Mouse (Mus musculus): Measurements from ENCODE around the gene Foxa1. TPM values are rescaled to one million over a fixed set of nuclear protein-coding genes. Genes with fewer than 3 reads are reported as not detected.

Foxa1 gene
- 0.32 and 0.33 TPM in 2 replicates for polyA plus RNA-seq (2015; fragmentation: Nextera tagmentation; extraction: Ambion mirVana)

DNA sequence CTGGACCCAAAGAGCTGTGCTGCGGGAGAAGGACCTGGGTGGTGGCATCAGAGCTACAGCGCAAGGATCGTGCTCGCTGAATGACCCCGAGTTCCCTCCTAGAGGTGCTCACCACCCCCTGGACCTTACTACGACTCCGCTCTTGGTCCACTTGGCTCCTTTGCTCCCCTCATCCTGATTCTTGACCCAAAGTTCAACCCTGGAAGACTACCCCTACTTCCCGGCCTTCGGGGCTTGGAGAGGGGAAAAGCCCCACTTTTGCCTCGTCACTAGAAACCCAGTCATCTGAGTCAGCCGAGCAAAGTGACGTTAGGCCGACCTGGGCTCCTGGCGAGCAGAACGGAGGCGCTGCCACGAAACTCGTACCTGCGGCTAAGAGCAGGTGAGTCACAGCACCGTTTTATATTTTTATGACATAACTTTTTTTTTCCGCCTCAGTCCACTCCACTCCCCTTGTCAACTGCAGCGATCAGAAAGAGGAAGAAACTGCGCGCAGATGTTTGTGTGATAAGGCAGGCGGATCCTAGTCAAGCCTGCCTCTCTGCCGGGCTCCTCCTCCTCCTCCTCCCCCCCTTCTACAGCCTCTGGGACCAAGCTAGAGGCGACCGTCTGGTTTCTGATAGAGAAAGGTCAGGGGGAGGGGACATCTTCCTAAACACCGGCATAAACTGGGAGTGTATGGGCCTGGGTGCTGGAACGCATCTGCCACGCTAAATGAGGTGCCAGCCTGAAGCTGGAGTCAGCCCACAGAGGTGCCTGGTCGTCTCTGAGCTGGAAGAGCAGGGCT, at the start of gene Foxa1:
Gene Foxa1, minus strand, starts transcription at position 502 of the 787 bp plus-strand sequence.
- Histone ChIP-seq H3K9me3 (no peaks in the 10 kb centered on the region), H3K9ac (peak within 1 kb of the TSS; percentile 71), H3K4me2 (peak within 1 kb of the TSS; percentile 92), H3K36me3 (no peaks in the 10 kb centered on the region), H3K27ac (replicated peaks) (no peak within 1 kb of the TSS), H3K4me1 (peaks cover 47% of the 10 kb centered on the region), H3K4me3 (peak within 1 kb of the TSS; percentile 63), H3K27me3 (replicated peaks) (peaks cover 100% of the 10 kb centered on the region)
- no peak for ATAC-seq (ENCODE audit: extremely low read depth, insufficient number of reproducible peaks, low FRiP score, low TSS enrichment)
- 1% methylated on average over 32 of the region's 32 CpGs for WGBS

DNA sequence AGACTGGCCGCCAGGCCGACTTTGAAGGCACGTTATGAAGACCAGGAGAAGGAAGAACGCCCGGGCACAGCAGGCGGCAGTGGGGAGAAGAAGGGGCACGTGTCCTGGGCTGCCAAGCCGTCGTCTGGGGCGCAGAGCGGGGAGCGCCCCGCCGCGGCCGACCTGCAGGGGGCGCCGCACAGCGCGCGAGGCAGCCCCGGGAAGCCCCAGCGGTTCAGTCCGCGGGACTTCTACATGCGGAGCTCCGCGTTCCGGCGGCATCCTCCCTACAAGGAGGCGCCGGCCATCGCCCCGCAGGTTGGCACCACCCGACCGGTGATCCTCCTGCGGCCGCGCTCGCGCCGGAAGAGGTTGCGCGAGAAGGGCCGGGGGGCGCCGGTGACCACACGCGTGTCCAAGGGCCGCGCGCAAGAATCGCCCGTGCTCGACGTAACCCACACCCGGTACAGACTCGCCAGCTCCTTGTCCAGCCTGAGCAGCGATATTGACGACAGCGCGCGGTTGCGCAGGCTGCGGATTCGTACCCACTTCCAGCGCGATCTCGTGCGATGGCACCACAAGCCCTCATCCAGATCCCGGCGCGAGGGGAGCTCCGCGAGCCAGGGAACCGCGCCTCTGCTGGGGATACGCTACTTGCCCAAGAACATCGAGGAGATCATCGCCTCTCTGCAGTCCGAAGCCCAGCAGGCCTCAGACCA, 29.4 kb upstream of the Foxa1 start:
- Histone ChIP-seq H3K27me3 (replicated peaks) (peaks cover 37% of the 10 kb centered on the region), H3K4me2 (peak overlapping the region; percentile 93), H3K27ac (replicated peaks) (no peak overlapping the region), H3K4me3 (peak overlapping the region; percentile 62), H3K9me3 (0 out of 2 replicates have a peak, but pooled peaks cover 3% of the 10 kb centered on the region), H3K36me3 (no peaks in the 10 kb centered on the region), H3K4me1 (0 out of 2 replicates have a peak, but pooled peaks cover 13% of the 10 kb centered on the region), H3K9ac (peak overlapping the region; percentile 78)
- 2% methylated on average over 80 of the region's 81 CpGs for WGBS
- no peak; the same call in none of the 2 replicates for ATAC-seq (ENCODE audit: extremely low read depth, insufficient number of reproducible peaks, low FRiP score, low TSS enrichment)

DNA sequence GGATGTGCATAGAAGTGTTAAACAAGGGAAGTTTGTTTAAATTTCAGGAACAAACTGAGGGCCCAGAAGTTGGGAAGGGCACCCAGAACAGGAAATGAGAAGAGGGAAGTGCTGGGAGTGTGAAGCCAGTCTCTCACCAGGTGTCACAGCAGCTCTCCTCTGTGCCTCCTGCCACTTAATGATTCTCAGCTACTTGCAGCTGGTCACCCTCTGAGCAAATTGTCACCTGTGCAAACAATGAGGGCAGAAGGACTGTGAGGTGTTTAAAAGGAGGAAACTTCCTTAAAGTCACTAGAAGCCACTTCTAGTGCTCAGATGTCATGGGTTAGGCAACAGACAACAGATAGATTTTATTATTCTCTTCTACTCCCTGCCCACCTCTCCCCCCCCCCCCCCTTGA, 25.7 kb upstream of the Foxa1 start:
- Histone ChIP-seq H3K4me2 (no peak overlapping the region), H3K4me3 (no peak overlapping the region), H3K36me3 (no peaks in the 10 kb centered on the region), H3K4me1 (0 out of 2 replicates have a peak, but pooled peaks cover 13% of the 10 kb centered on the region), H3K27me3 (replicated peaks) (peaks cover 37% of the 10 kb centered on the region), H3K9ac (no peak overlapping the region), H3K27ac (replicated peaks) (no peak overlapping the region), H3K9me3 (0 out of 2 replicates have a peak, but pooled peaks cover under 1% of the 10 kb centered on the region)
- ATAC-seq (ENCODE audit: extremely low read depth, insufficient number of reproducible peaks, low FRiP score, low TSS enrichment) = no peak

DNA sequence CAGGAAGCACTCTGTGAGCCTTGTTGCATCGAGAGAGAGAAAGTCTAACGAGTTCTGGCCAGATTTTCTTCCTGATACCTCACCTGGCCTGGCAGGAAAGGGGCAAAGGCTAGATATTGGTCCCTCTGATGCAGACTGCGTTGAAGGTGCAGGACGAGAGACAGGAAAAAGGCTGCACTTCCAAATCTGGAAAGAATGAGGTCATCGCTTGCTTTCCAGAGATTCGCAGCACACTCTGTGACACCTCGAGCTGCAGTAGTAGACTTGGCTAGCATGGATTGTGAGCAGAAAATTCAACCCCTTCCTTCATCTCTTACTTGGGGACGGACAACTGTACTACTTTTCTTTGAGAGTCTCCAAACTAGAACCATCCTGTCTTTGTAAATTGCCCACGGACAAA, 25.1 kb upstream of the Foxa1 start:
- Histone ChIP-seq H3K27me3 (replicated peaks) (peaks cover 36% of the 10 kb centered on the region), H3K36me3 (no peaks in the 10 kb centered on the region), H3K27ac (replicated peaks) (no peak overlapping the region), H3K4me3 (peak overlapping the region; percentile 20), H3K4me2 (peak overlapping the region; percentile 54), H3K9ac (no peak overlapping the region; the same call in 1 of the 2 replicates), H3K9me3 (no peaks in the 10 kb centered on the region), H3K4me1 (0 out of 2 replicates have a peak, but pooled peaks cover 13% of the 10 kb centered on the region)
- ATAC-seq (ENCODE audit: extremely low read depth, insufficient number of reproducible peaks, low FRiP score, low TSS enrichment) = no peak
- WGBS = 4% methylated on average over 9 of the region's 9 CpGs

DNA sequence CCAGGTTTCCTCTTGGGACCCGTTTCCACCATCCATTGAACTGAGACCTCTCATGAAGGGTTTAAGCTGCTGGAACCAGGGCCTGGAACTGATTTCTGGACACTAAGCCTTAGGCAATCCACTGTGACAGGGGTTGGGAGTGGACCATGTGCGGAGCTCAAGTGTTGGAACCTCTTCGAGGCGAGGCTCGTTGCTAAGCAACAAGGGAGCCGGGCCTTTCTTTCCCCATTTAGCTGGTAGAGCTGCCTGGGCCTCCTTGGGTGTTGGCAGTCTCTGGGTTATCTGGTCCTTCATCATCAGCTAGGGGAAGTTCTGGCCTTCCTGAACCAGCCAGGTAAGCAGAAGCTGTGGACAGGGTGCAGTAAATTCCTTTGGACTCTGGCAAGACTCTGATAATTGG, 17.2 kb upstream of the Foxa1 start, which contains the start of gene Ttc6:
Gene Ttc6, plus strand, starts transcription at position 205 of the 400 bp plus-strand sequence.
- no peak within 1 kb of the TSS for H3K4me2 ChIP-seq
- no peaks in the 10 kb centered on the region for H3K36me3 ChIP-seq
- 79% methylated on average over 6 of the region's 6 CpGs for WGBS
- no peak within 1 kb of the TSS for H3K9ac ChIP-seq
- H3K9me3 ChIP-seq = no peaks in the 10 kb centered on the region
- no peak within 1 kb of the TSS for H3K4me3 ChIP-seq
- H3K27me3 ChIP-seq (replicated peaks) = peaks cover 14% of the 10 kb centered on the region
- no peak within 1 kb of the TSS for H3K27ac ChIP-seq (replicated peaks)
- H3K4me1 ChIP-seq = no peaks in the 10 kb centered on the region
- no peak for ATAC-seq (ENCODE audit: extremely low read depth, insufficient number of reproducible peaks, low FRiP score, low TSS enrichment)

DNA sequence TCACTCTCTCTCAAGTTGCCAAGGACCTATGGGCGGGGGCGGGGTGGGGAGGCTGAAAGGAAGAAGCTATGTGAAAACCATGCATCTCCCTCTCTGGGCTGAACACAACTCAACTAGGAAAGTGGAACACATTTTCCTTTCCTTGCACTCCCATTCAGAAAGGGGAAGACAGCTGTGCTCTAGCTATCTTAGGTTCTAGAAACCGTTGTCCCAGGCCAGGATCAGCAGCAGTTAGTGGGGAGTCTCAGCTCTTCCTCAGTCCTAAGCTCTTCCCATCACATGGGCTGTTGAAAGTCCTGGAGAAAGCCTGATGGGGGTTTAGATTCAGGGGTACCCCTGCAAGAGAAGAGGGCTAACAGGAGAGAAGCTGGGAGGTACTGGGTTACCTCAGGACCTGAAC, 7.4 kb upstream of the Foxa1 start:
- H3K27ac ChIP-seq (replicated peaks) = no peak overlapping the region
- peaks cover 11% of the 10 kb centered on the region for H3K4me1 ChIP-seq
- H3K27me3 ChIP-seq (replicated peaks) = peaks cover 76% of the 10 kb centered on the region
- no peaks in the 10 kb centered on the region for H3K36me3 ChIP-seq
- H3K9ac ChIP-seq = no peak overlapping the region
- no peaks in the 10 kb centered on the region for H3K9me3 ChIP-seq
- no peak overlapping the region for H3K4me2 ChIP-seq
- ATAC-seq (ENCODE audit: extremely low read depth, insufficient number of reproducible peaks, low FRiP score, low TSS enrichment) = no peak
- WGBS = 25% methylated on average over 3 of the region's 3 CpGs
- H3K4me3 ChIP-seq = no peak overlapping the region

DNA sequence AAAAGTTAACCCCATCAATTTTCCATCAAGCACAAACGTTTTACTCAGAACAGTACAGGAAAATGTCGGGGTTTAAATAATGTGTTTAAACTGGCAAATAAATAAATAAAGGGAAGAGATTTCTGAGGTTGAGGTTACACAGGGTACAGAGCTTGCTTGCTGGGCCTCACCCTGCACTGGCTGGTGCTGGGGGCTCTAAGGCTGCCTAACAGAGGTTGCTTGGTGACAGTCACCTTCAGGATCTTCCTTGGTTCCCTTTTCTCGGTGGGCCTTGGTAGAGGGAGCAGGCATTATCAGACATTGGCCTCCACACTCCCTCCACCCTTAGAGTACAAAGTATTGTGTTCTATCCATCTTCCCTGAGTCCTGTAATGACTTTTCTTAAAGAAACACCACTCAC, 5.6 kb upstream of the Foxa1 start:
- no peak for ATAC-seq (ENCODE audit: extremely low read depth, insufficient number of reproducible peaks, low FRiP score, low TSS enrichment)
- peaks cover 91% of the 10 kb centered on the region for H3K27me3 ChIP-seq (replicated peaks)
- H3K4me1 ChIP-seq = peaks cover 17% of the 10 kb centered on the region
- no peaks in the 10 kb centered on the region for H3K9me3 ChIP-seq
- no peaks in the 10 kb centered on the region for H3K36me3 ChIP-seq
- no peak overlapping the region for H3K4me3 ChIP-seq
- H3K9ac ChIP-seq = no peak overlapping the region
- WGBS = 9% methylated on average over 3 of the region's 3 CpGs
- H3K4me2 ChIP-seq = no peak overlapping the region
- no peak overlapping the region for H3K27ac ChIP-seq (replicated peaks)

DNA sequence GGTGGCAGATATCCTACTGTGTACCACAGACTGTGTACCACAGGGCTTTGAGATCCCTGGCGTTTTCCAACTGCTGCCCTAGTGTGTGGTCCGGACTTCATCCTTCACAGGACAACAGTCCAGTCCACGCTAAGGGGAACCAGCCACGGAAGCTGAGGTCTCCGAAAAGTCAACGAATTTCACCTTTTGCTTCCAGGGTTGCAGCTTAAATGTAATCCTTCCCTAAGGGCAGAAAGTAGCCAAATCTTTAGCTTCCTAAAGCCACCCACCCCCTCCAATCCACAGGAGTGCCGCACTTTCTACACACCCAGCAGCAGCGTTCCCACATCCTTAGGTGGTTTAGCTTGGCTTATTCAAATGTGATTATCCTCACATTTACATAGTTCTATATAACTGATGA, 4.2 kb upstream of the Foxa1 start:
- H3K9ac ChIP-seq = no peak overlapping the region
- H3K36me3 ChIP-seq = no peaks in the 10 kb centered on the region
- no peaks in the 10 kb centered on the region for H3K9me3 ChIP-seq
- H3K4me1 ChIP-seq = peaks cover 28% of the 10 kb centered on the region
- no peak overlapping the region for H3K4me3 ChIP-seq
- no peak overlapping the region for H3K4me2 ChIP-seq
- H3K27ac ChIP-seq (replicated peaks) = no peak overlapping the region
- ATAC-seq (ENCODE audit: extremely low read depth, insufficient number of reproducible peaks, low FRiP score, low TSS enrichment) = no peak
- WGBS = 5% methylated on average over 8 of the region's 8 CpGs
- H3K27me3 ChIP-seq (replicated peaks) = peaks cover 100% of the 10 kb centered on the region

DNA sequence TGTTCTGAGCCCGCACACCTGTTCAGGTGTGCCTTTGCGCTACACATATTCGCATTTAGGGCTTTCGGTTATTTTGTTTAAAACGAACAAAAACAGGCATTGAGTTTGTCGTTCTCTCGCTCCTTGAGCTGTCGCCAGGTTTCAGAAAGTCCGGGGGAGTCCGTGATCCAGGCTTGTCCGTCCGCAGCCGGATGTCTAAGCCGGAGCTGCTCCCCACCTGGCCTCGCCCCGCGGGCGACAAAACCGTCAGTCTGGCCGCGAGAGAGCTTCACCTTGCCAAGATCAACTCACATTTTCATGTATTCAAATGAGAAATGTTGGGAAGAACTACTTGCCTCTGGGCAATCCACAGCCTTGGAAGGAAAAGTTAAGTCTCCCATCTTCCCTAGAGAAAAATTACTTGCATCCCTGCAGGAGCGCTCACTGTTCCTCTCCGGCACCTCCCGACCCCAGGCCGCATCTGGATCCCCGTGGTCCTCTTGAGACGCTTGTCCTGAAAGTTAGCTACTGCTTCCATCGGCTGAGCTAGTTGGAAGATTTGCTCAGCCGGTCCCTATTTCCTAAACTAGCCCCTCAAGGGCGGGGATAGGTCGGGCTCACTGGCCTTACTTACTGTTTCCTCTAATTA, 3.6 kb upstream of the Foxa1 start:
- WGBS = 2% methylated on average over 31 of the region's 31 CpGs

DNA sequence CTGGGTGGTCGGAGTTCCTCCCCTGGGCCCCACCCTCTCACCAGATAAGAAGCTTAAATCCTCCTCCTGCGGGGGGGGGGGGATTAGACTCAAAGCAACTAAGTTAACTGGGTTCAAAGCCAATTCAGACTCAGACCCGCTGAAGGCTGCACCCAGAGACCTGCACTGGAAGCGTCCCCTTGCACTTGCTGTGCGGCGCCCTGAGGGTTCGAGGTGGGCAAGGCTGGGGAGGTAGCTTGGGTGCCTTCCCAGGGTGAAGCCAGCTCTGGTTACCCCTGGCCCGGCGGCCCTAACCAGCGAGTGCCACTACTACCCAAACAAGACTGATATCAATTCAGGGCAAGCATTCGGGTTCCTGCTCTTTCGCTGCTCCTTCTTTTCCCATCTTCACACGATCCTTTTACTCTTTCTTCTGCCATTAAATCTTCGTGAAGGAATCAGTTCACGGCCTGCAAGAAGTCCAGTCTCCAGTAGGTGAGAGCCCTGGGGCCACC, 3.0 kb upstream of the Foxa1 start:
- 1% methylated on average over 15 of the region's 15 CpGs for WGBS
- ATAC-seq (ENCODE audit: extremely low read depth, insufficient number of reproducible peaks, low FRiP score, low TSS enrichment) = no peak
- no peaks in the 10 kb centered on the region for H3K9me3 ChIP-seq
- H3K4me3 ChIP-seq = peak overlapping the region; percentile 20
- H3K9ac ChIP-seq = no peak overlapping the region
- H3K27me3 ChIP-seq (replicated peaks) = peaks cover 100% of the 10 kb centered on the region
- no peak overlapping the region; the same call in 1 of the 2 replicates for H3K4me2 ChIP-seq
- H3K4me1 ChIP-seq = peaks cover 38% of the 10 kb centered on the region
- H3K36me3 ChIP-seq = no peaks in the 10 kb centered on the region
- H3K27ac ChIP-seq (replicated peaks) = no peak overlapping the region

More for the DNA sequence above, 3.6 kb upstream of the Foxa1 start:
- Histone ChIP-seq H3K9me3 (no peaks in the 10 kb centered on the region), H3K4me2 (no peak overlapping the region; the same call in 1 of the 2 replicates), H3K4me1 (peaks cover 34% of the 10 kb centered on the region), H3K36me3 (no peaks in the 10 kb centered on the region), H3K27ac (replicated peaks) (no peak overlapping the region), H3K9ac (no peak overlapping the region), H3K4me3 (peak overlapping the region; percentile 20), H3K27me3 (replicated peaks) (peaks cover 100% of the 10 kb centered on the region)
- ATAC-seq (ENCODE audit: extremely low read depth, insufficient number of reproducible peaks, low FRiP score, low TSS enrichment) = no peak
